ENCODE assay signal across 24 mouse cellular contexts in the genomic region with DNA sequence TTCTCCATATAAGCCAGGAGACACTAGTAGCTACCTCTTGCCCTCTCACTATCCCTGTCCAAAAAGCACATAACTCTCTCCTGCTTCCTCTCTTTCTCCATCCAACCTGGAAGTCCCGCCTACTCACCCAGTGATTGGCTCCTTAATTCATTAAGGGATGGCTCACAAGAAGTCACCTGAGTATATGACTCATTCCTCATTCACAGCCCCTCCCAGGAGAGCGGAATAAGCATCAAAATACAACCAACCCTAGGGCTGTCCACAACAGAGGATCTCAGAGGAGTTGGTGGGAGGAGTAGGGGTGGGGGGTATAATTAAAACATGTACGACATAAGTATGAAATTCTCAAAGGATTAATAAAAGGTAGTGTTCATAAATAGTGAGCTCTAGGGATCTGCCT. TPM values are rescaled to one million over a fixed set of nuclear protein-coding genes. Genes with fewer than 3 reads are reported as not detected.
DNase-seq lines count a peak whose midpoint lies in the region; ATAC-seq and TF ChIP-seq lines count a peak whose summit lies in the region.
"Had no signal": no experiment of that assay in that cellular context is flagged by ENCODE, and none has a peak within 500 bp of the region (broad histone marks: within the 10 kb centered on the region; RNA-seq: fewer than 3 reads in every experiment).

No protein-coding gene starts in this region.

- TF ChIP-seq RAD21 in CH12.LX (IDR thresholded peaks at IDR 0.05; ENCODE audit: low read depth, low read length), result no peak

- H3K79me2 ChIP-seq in CH12.LX (replicated peaks; ENCODE audit: control insufficient read depth, extremely low read depth, insufficient read depth, poor library complexity, severe bottlenecking), result no peaks in the 10 kb centered on the region

- DNase-seq in embryonic facial prominence, embryonic 14.5 days (ENCODE audit: low spot score), result no peak
- DNase-seq in embryonic facial prominence, embryonic 10.5 days (ENCODE audit: low spot score), result no peak
- DNase-seq in CH12.LX (ENCODE audit: extremely low read depth), result peak; percentile 35
- no peak for DNase-seq in thymus, postnatal 4 days
- DNase-seq in embryo, embryonic 10 days (ENCODE audit: low spot score), result no peak
- DNase-seq: adrenal gland, adult 2 months; adrenal gland, postnatal 10 days; adrenal gland, postnatal 25 days; B cell, adult 2 months; cerebellum, adult 11 months; cerebellum, adult 18-20 months; cerebellum, adult 8-10 months; cerebellum, adult 9-11 months; cerebellum, postnatal 14 days; cerebellum, postnatal 36 days; forebrain, postnatal 0 days had no signal

- no peak overlapping the region for H3K4me2 ChIP-seq in embryonic facial prominence, embryonic 14.5 days (ENCODE audit: low read depth, low read length)
- H3K4me2 ChIP-seq in intestine, postnatal 0 days (replicated peaks; ENCODE audit: low read depth), result no peak overlapping the region
- H3K4me2 ChIP-seq in intestine, embryonic 15.5 days (replicated peaks), result no peak overlapping the region
- no peak overlapping the region for H3K4me2 ChIP-seq in CH12.LX (ENCODE audit: insufficient read depth, low read depth, poor library complexity, severe bottlenecking)
- H3K4me2 ChIP-seq in stomach, embryonic 15.5 days, result no peak overlapping the region
- H3K4me2 ChIP-seq: embryonic facial prominence, embryonic 13.5 days; forebrain, embryonic 13.5 days; forebrain, embryonic 15.5 days had no signal

- no peak for TF ChIP-seq EP300 in CH12.LX (IDR thresholded peaks at IDR 0.05; ENCODE audit: low read length)

- no peak for TF ChIP-seq CTCF in intestine, postnatal 0 days (IDR thresholded peaks at IDR 0.05; ENCODE audit: low read depth)
- TF ChIP-seq CTCF in CH12.LX (conservative IDR thresholded peaks at IDR 0.05 in 1 of 2, IDR thresholded peaks at IDR 0.05 in 1 of 2; ENCODE audit: low read depth in 2 of 2, low read length in 2 of 2), result no peak

- no peaks in the 10 kb centered on the region for H3K36me3 ChIP-seq in embryonic facial prominence, embryonic 14.5 days (ENCODE audit: control insufficient read depth, insufficient read depth, low read length)
- no peaks in the 10 kb centered on the region for H3K36me3 ChIP-seq in embryonic facial prominence, embryonic 10.5 days (replicated peaks)
- no peaks in the 10 kb centered on the region for H3K36me3 ChIP-seq in intestine, postnatal 0 days (ENCODE audit: control insufficient read depth, insufficient read depth)
- H3K36me3 ChIP-seq in intestine, embryonic 15.5 days, result no peaks in the 10 kb centered on the region
- peaks cover 4 to 15% of the 10 kb centered on the region in 2 experiments for H3K36me3 ChIP-seq in CH12.LX (replicated peaks in 1 of 2; ENCODE audit: control insufficient read depth in 1 of 2, insufficient read depth in 1 of 2, low read length in 1 of 2)
- no peaks in the 10 kb centered on the region for H3K36me3 ChIP-seq in stomach, embryonic 15.5 days
- H3K36me3 ChIP-seq: embryonic facial prominence, embryonic 13.5 days; forebrain, embryonic 15.5 days had no signal

- no peak for TF ChIP-seq POLR2A in CH12.LX (IDR thresholded peaks at IDR 0.05; ENCODE audit: low read depth, low read length)

- 87% methylated on average over 3 of the region's 3 CpGs for WGBS in embryonic facial prominence, embryonic 14.5 days
- WGBS in embryonic facial prominence, embryonic 10.5 days, result 83% methylated on average over 3 of the region's 3 CpGs
- WGBS in intestine, postnatal 0 days, result 85% methylated on average over 3 of the region's 3 CpGs
- WGBS in intestine, embryonic 15.5 days, result 85% methylated on average over 3 of the region's 3 CpGs
- 83% methylated on average over 3 of the region's 3 CpGs for WGBS in stomach, embryonic 15.5 days

- H3K4me1 ChIP-seq in embryonic facial prominence, embryonic 14.5 days (ENCODE audit: control insufficient read depth, insufficient read depth, low read length), result no peaks in the 10 kb centered on the region
- H3K4me1 ChIP-seq in embryonic facial prominence, embryonic 10.5 days, result no peaks in the 10 kb centered on the region
- H3K4me1 ChIP-seq in intestine, postnatal 0 days (replicated peaks; ENCODE audit: control insufficient read depth, insufficient read depth, low read length), result no peaks in the 10 kb centered on the region; the same call in 1 of the 2 replicates
- no peaks in the 10 kb centered on the region for H3K4me1 ChIP-seq in intestine, embryonic 15.5 days (replicated peaks)
- peaks cover 0 to 16% of the 10 kb centered on the region in 2 experiments; a peak in 2 of 4 replicates for H3K4me1 ChIP-seq in CH12.LX (ENCODE audit: control insufficient read depth in 1 of 2, insufficient read depth in 2 of 2)
- no peaks in the 10 kb centered on the region for H3K4me1 ChIP-seq in stomach, embryonic 15.5 days
- H3K4me1 ChIP-seq: embryonic facial prominence, embryonic 13.5 days; forebrain, embryonic 13.5 days; forebrain, embryonic 15.5 days had no signal

- H3K9ac ChIP-seq in embryonic facial prominence, embryonic 14.5 days (ENCODE audit: low read depth, low read length), result no peak overlapping the region
- H3K9ac ChIP-seq in intestine, postnatal 0 days (ENCODE audit: low read depth, low read length), result no peak overlapping the region
- H3K9ac ChIP-seq in intestine, embryonic 15.5 days, result no peak overlapping the region
- no peak overlapping the region for H3K9ac ChIP-seq in CH12.LX (ENCODE audit: insufficient read depth, low read depth)
- H3K9ac ChIP-seq in stomach, embryonic 15.5 days, result no peak overlapping the region
- H3K9ac ChIP-seq: embryonic facial prominence, embryonic 13.5 days; forebrain, embryonic 13.5 days; forebrain, embryonic 15.5 days; forebrain, postnatal 0 days had no signal

- ATAC-seq in embryonic facial prominence, embryonic 14.5 days (ENCODE audit: low read depth), result peak; percentile 63; the same call in 1 of the 2 replicates
- peak; percentile 36; the same call in 1 of the 2 replicates for ATAC-seq in intestine, postnatal 0 days
- no peak for ATAC-seq in intestine, embryonic 15.5 days
- ATAC-seq in stomach, embryonic 15.5 days (ENCODE audit: insufficient read depth, low FRiP score, low read depth), result no peak
- ATAC-seq: CD4-positive, CD25-positive, alpha-beta regulatory T cell, adult 4 months; forebrain, embryonic 13.5 days; forebrain, embryonic 15.5 days; forebrain, postnatal 0 days had no signal

- no peak overlapping the region for H3K27ac ChIP-seq in embryonic facial prominence, embryonic 14.5 days (replicated peaks; ENCODE audit: low read depth, low read length)
- H3K27ac ChIP-seq in embryonic facial prominence, embryonic 10.5 days (replicated peaks), result no peak overlapping the region
- H3K27ac ChIP-seq in intestine, postnatal 0 days (ENCODE audit: low read depth, low read length), result no peak overlapping the region
- no peak overlapping the region for H3K27ac ChIP-seq in intestine, embryonic 15.5 days
- no peak overlapping the region for H3K27ac ChIP-seq in CH12.LX (ENCODE audit: insufficient read depth, low read depth)
- 0 out of 2 replicates have a peak overlapping the region, but pooled peaks have one; percentile 16 for H3K27ac ChIP-seq in stomach, embryonic 15.5 days
- H3K27ac ChIP-seq: embryonic facial prominence, embryonic 13.5 days; forebrain, embryonic 13.5 days; forebrain, embryonic 15.5 days had no signal

- no peaks in the 10 kb centered on the region for H3K27me3 ChIP-seq in embryonic facial prominence, embryonic 14.5 days (replicated peaks; ENCODE audit: control insufficient read depth, insufficient read depth, low read length)
- H3K27me3 ChIP-seq in embryonic facial prominence, embryonic 10.5 days (replicated peaks; ENCODE audit: low read depth, poor library complexity, severe bottlenecking), result no peaks in the 10 kb centered on the region
- no peaks in the 10 kb centered on the region for H3K27me3 ChIP-seq in intestine, postnatal 0 days (replicated peaks; ENCODE audit: control insufficient read depth, insufficient read depth, low read length)
- no peaks in the 10 kb centered on the region for H3K27me3 ChIP-seq in intestine, embryonic 15.5 days (replicated peaks)
- no peaks in the 10 kb centered on the region for H3K27me3 ChIP-seq in CH12.LX (replicated peaks)
- H3K27me3 ChIP-seq in stomach, embryonic 15.5 days (replicated peaks), result no peaks in the 10 kb centered on the region
- H3K27me3 ChIP-seq: embryonic facial prominence, embryonic 13.5 days; forebrain, embryonic 13.5 days; forebrain, embryonic 15.5 days had no signal

- in situ Hi-C loops in CH12.LX (cut with MboI; ENCODE audit: low pct_ligation_motif_present, low pct_unique_long_range_greater_than_20kb, low sequenced_read_pairs), result no loop called here

- dilution Hi-C loops in CH12.LX (cut with MboI; ENCODE audit: extremely low pct_ligation_motif_present, extremely low pct_unique_long_range_greater_than_20kb, low sequenced_read_pairs), result no loop called here

- no peak overlapping the region for H3K4me3 ChIP-seq in embryonic facial prominence, embryonic 14.5 days (ENCODE audit: low read depth, low read length)
- no peak overlapping the region for H3K4me3 ChIP-seq in embryonic facial prominence, embryonic 10.5 days
- no peak overlapping the region for H3K4me3 ChIP-seq in intestine, postnatal 0 days (ENCODE audit: low read depth, low read length)
- no peak overlapping the region for H3K4me3 ChIP-seq in intestine, embryonic 15.5 days (replicated peaks)
- no peak overlapping the region for H3K4me3 ChIP-seq in CH12.LX (replicated peaks in 1 of 3; ENCODE audit: low read depth in 2 of 3, low read length in 2 of 3, poor library complexity in 1 of 3)
- H3K4me3 ChIP-seq in stomach, embryonic 15.5 days (replicated peaks), result no peak overlapping the region
- H3K4me3 ChIP-seq: embryonic facial prominence, embryonic 13.5 days; forebrain, embryonic 13.5 days; forebrain, embryonic 15.5 days had no signal

- no peaks in the 10 kb centered on the region for H3K9me3 ChIP-seq in embryonic facial prominence, embryonic 14.5 days (ENCODE audit: control insufficient read depth, low read length)
- H3K9me3 ChIP-seq in embryonic facial prominence, embryonic 10.5 days, result no peaks in the 10 kb centered on the region
- no peaks in the 10 kb centered on the region for H3K9me3 ChIP-seq in intestine, postnatal 0 days (ENCODE audit: control insufficient read depth)
- H3K9me3 ChIP-seq in intestine, embryonic 15.5 days, result no peaks in the 10 kb centered on the region
- no peaks in the 10 kb centered on the region for H3K9me3 ChIP-seq in CH12.LX (replicated peaks; ENCODE audit: low read length)
- no peaks in the 10 kb centered on the region for H3K9me3 ChIP-seq in stomach, embryonic 15.5 days
- H3K9me3 ChIP-seq: embryonic facial prominence, embryonic 13.5 days; forebrain, embryonic 13.5 days; forebrain, embryonic 15.5 days had no signal

RNA-seq across cellular contexts. Expression of gene Dgkg, which starts 55.3 kb away (rescaled TPM):
- 0.51 and 1.4 TPM in 2 replicates for polyA plus RNA-seq in embryonic facial prominence, embryonic 14.5 days (2014; fragmentation: Nextera tagmentation; extraction: Ambion mirVana)
- polyA plus RNA-seq in embryonic facial prominence, embryonic 10.5 days (2016; fragmentation: Nextera tagmentation; extraction: Ambion mirVana), result 0.20 and 0.22 TPM in 2 replicates
- polyA plus RNA-seq in intestine, postnatal 0 days (2015; fragmentation: Nextera tagmentation; extraction: Ambion mirVana), result 3.5 and 4.5 TPM in 2 replicates
- 3.8 and 4.4 TPM in 2 replicates for polyA plus RNA-seq in intestine, embryonic 15.5 days (2015; fragmentation: Nextera tagmentation; extraction: Ambion mirVana)
- total RNA-seq in CH12.LX (2012; rRNA removed), result 7.2 and 9.2 TPM in 2 replicates
- 2.3 and 3.0 TPM in 2 replicates for total RNA-seq in CH12.LX (2014; rRNA removed)
- polyA plus RNA-seq in CH12.LX (2012; ENCODE audit: insufficient read length, low read depth), result 2.0 TPM in 2 replicates
- polyA plus RNA-seq in stomach, embryonic 15.5 days (2015; fragmentation: Nextera tagmentation; extraction: Ambion mirVana), result 1.5 and 2.1 TPM in 2 replicates
- total RNA-seq: MEL had no signal

Comparison
In these comparisons a context has a peak if more than half of its experiments do, and no peak if none do; other contexts are left out.
1. ATAC-seq: peak in embryonic facial prominence, embryonic 14.5 days (single experiment) and intestine, postnatal 0 days (single experiment); none in intestine, embryonic 15.5 days (single experiment) and stomach, embryonic 15.5 days (single experiment).